Mouse (Mus musculus) hindbrain, embryonic 16.5 days (tissue): ENCODE results near the gene C2cd4b. TPM values are rescaled to one million over a fixed set of nuclear protein-coding genes. Genes with fewer than 3 reads are reported as not detected.
"Not testable (repeated sequence)": the region's sequence is repeated elsewhere in the genome, so short reads cannot be mapped to it uniquely, and the experiment has no call there.

Experiments used
- ATAC-seq: fragments of 200-750 bp; cut with Nextera tagmentation; 2 replicates; pipeline ENCODE4 v1.8.0; 2017; ENCODE audit warnings: moderate TSS enrichment, moderate library complexity
- H3K27ac ChIP-seq: fragments of 300-500 bp; sonication (generic); 2 replicates; pipeline ENCODE4 v1.5.1; 2014; ENCODE audit warnings: low read depth, mild to moderate bottlenecking, control low read depth, low read length, moderate library complexity
- H3K27me3 ChIP-seq: fragments of 300-500 bp; sonication (generic); replicated peaks from 2 replicates; pipeline ENCODE4 v1.6.1; 2014; ENCODE audit warnings: low read length; ENCODE audit not compliant: control insufficient read depth, insufficient read depth
- H3K36me3 ChIP-seq: fragments of 300-500 bp; sonication (generic); 2 replicates; pipeline ENCODE4 v1.6.1; 2014; ENCODE audit warnings: mild to moderate bottlenecking, low read length, moderate library complexity, mixed read lengths; ENCODE audit not compliant: control insufficient read depth, insufficient read depth
- H3K4me1 ChIP-seq: fragments of 300-500 bp; sonication (generic); 2 replicates; pipeline ENCODE4 v1.6.1; 2014; ENCODE audit warnings: low read depth, low read length; ENCODE audit not compliant: control insufficient read depth, insufficient read depth
- H3K4me2 ChIP-seq: fragments of 300-500 bp; sonication (generic); 2 replicates; pipeline ENCODE4 v1.6.1; 2014; ENCODE audit warnings: mild to moderate bottlenecking, low read length, control low read depth, moderate library complexity
- H3K4me3 ChIP-seq: fragments of 300-500 bp; sonication (generic); 2 replicates; pipeline ENCODE4 v1.5.1; 2014; ENCODE audit warnings: mild to moderate bottlenecking, low read length, control low read depth, moderate library complexity
- H3K9ac ChIP-seq: fragments of 300-500 bp; sonication (generic); 2 replicates; pipeline ENCODE4 v1.6.1; 2014; ENCODE audit warnings: low read depth, mild to moderate bottlenecking, control low read depth, low read length, moderate library complexity
- H3K9me3 ChIP-seq: fragments of 300-500 bp; sonication (generic); 2 replicates; pipeline ENCODE4 v1.6.1; 2014; ENCODE audit warnings: mild to moderate bottlenecking, low read length, moderate library complexity; ENCODE audit not compliant: control insufficient read depth
- WGBS: fragments of 180-500 bp; shearing (Covaris S2); extraction: QIAGEN DNeasy Blood & Tissue Kit; methylation state at CpG from one replicate; pipeline ENCODE4 v1.1.7; 2014; 5-methylcytosine and 5-hydroxymethylcytosine counted together
- polyA plus RNA-seq: library from polyadenylated mRNA; unstranded; fragments of >200 nt; fragmentation: Nextera tagmentation; extraction: Ambion mirVana; gene quantifications from 2 replicates; pipeline ENCODE4 v1.2.1, GENCODE M21; 2015

Gene C2cd4b
- polyA plus RNA-seq, 1 experiment from 2014 or later: 0.34 TPM

GRCm38 (mm10) chr9:67735426-67735825, 23.8 kb upstream of the C2cd4b start:
- WGBS: 52% methylated on average over 11 of the region's 11 CpGs
- no peak for ATAC-seq
- H3K4me2 ChIP-seq: no peak overlapping the region

GRCm38 (mm10) chr9:67741256-67741655, 18.0 kb upstream of the C2cd4b start:
- 86% methylated on average over 2 of the region's 2 CpGs for WGBS
- ATAC-seq: no peak

More at GRCm38 (mm10) chr9:67735426-67735825, 23.8 kb upstream of the C2cd4b start:
- no peak overlapping the region for H3K27ac ChIP-seq
- no peaks in the 10 kb centered on the region for H3K4me1 ChIP-seq
- no peaks in the 10 kb centered on the region for H3K27me3 ChIP-seq
- H3K36me3 ChIP-seq: no peaks in the 10 kb centered on the region
- H3K9me3 ChIP-seq: no peaks in the 10 kb centered on the region
- H3K9ac ChIP-seq: no peak overlapping the region
- H3K4me3 ChIP-seq: no peak overlapping the region

GRCm38 (mm10) chr9:67753411-67754182, 5.6 kb upstream of the C2cd4b start:
- no peak for ATAC-seq
- Histone ChIP-seq H3K9me3 (no peaks in the 10 kb centered on the region), H3K27ac (no peak overlapping the region), H3K36me3 (no peaks in the 10 kb centered on the region), H3K9ac (no peak overlapping the region), H3K27me3 (no peaks in the 10 kb centered on the region), H3K4me1 (no peaks in the 10 kb centered on the region), H3K4me3 (no peak overlapping the region), H3K4me2 (no peak overlapping the region)
- 83% methylated on average over 16 of the region's 16 CpGs for WGBS

More at GRCm38 (mm10) chr9:67741256-67741655, 18.0 kb upstream of the C2cd4b start:
- Histone ChIP-seq H3K9me3 (no peaks in the 10 kb centered on the region), H3K4me3 (no peak overlapping the region), H3K9ac (no peak overlapping the region), H3K27me3 (no peaks in the 10 kb centered on the region), H3K4me1 (no peaks in the 10 kb centered on the region), H3K27ac (no peak overlapping the region), H3K4me2 (no peak overlapping the region), H3K36me3 (no peaks in the 10 kb centered on the region)

GRCm38 (mm10) chr9:67754713-67755112, 4.5 kb upstream of the C2cd4b start:
- Histone ChIP-seq H3K27me3 (no peaks in the 10 kb centered on the region), H3K4me1 (peaks cover 9% of the 10 kb centered on the region), H3K4me3 (no peak overlapping the region), H3K36me3 (no peaks in the 10 kb centered on the region), H3K27ac (no peak overlapping the region), H3K9ac (no peak overlapping the region), H3K9me3 (no peaks in the 10 kb centered on the region), H3K4me2 (no peak overlapping the region)
- WGBS: 52% methylated on average over 3 of the region's 3 CpGs
- no peak for ATAC-seq

GRCm38 (mm10) chr9:67758686-67759085, 551 bp upstream of the C2cd4b start:
- peak overlapping the region; percentile 90 for H3K4me2 ChIP-seq
- no peak for ATAC-seq
- WGBS: 5% methylated on average over 9 of the region's 9 CpGs

GRCm38 (mm10) chr9:67759956-67760764, 923 bp downstream of the C2cd4b start:
- Histone ChIP-seq H3K4me1 (peaks cover 14% of the 10 kb centered on the region), H3K4me2 (peak overlapping the region; percentile 90), H3K27ac (peak overlapping the region; percentile 80), H3K9ac (peak overlapping the region; percentile 76), H3K4me3 (peak overlapping the region; percentile 73)
- H3K27me3 ChIP-seq, H3K9me3 ChIP-seq, H3K36me3 ChIP-seq: not testable (repeated sequence)
- under 1% methylated on average over 58 of the region's 114 CpGs for WGBS
- peak; percentile 95 for ATAC-seq

More at GRCm38 (mm10) chr9:67758686-67759085, 551 bp upstream of the C2cd4b start:
- no peaks in the 10 kb centered on the region for H3K9me3 ChIP-seq
- H3K9ac ChIP-seq: no peak overlapping the region
- peaks cover 14% of the 10 kb centered on the region for H3K4me1 ChIP-seq
- no peaks in the 10 kb centered on the region for H3K36me3 ChIP-seq
- no peak overlapping the region for H3K27ac ChIP-seq
- H3K27me3 ChIP-seq: no peaks in the 10 kb centered on the region
- H3K4me3 ChIP-seq: no peak overlapping the region

GRCm38 (mm10) chr9:67760991-67761390, 1.8 kb downstream of the C2cd4b start:
- no peak overlapping the region; the same call in 1 of the 2 replicates for H3K9ac ChIP-seq
- peak overlapping the region; percentile 73; the same call in 1 of the 2 replicates for H3K4me3 ChIP-seq
- no peaks in the 10 kb centered on the region for H3K27me3 ChIP-seq
- no peaks in the 10 kb centered on the region for H3K36me3 ChIP-seq
- peak overlapping the region; percentile 90 for H3K4me2 ChIP-seq
- no peak overlapping the region for H3K27ac ChIP-seq
- H3K9me3 ChIP-seq: no peaks in the 10 kb centered on the region
- no peak for ATAC-seq
- H3K4me1 ChIP-seq: peaks cover 14% of the 10 kb centered on the region
- WGBS: 52% methylated on average over 6 of the region's 6 CpGs

- 80% methylated on average over 4 of the region's 4 CpGs for WGBS
- no peak for ATAC-seq
Measured at GRCm38 (mm10) chr9:67763326-67763725, 4.1 kb downstream of the C2cd4b start.

GRCm38 (mm10) chr9:67766405-67766804, 7.2 kb downstream of the C2cd4b start:
- ATAC-seq: no peak
- no peak overlapping the region for H3K27ac ChIP-seq
- H3K4me1 ChIP-seq: no peaks in the 10 kb centered on the region
- H3K9me3 ChIP-seq: no peaks in the 10 kb centered on the region
- no peak overlapping the region for H3K9ac ChIP-seq
- WGBS: 86% methylated on average over 4 of the region's 4 CpGs
- H3K36me3 ChIP-seq: no peaks in the 10 kb centered on the region
- H3K4me3 ChIP-seq: no peak overlapping the region
- H3K4me2 ChIP-seq: no peak overlapping the region
- H3K27me3 ChIP-seq: no peaks in the 10 kb centered on the region

More at GRCm38 (mm10) chr9:67763326-67763725, 4.1 kb downstream of the C2cd4b start:
- Histone ChIP-seq H3K4me1 (peaks cover 14% of the 10 kb centered on the region), H3K4me2 (no peak overlapping the region), H3K9ac (no peak overlapping the region), H3K4me3 (no peak overlapping the region), H3K27ac (no peak overlapping the region), H3K9me3 (no peaks in the 10 kb centered on the region), H3K36me3 (no peaks in the 10 kb centered on the region), H3K27me3 (no peaks in the 10 kb centered on the region)
